Mouse (Mus musculus) spleen, adult 2 months (tissue): ENCODE results near the gene Wdr35.

Experiments used
- CTCF ChIP-seq: fragments of 200-500 bp; IDR thresholded peaks from 2 replicates; pipeline ENCODE4 v1.5.1; 2011; ENCODE audit warnings: mild to moderate bottlenecking, inconsistent platforms; ENCODE audit not compliant: insufficient read depth, insufficient read length, insufficient replicate concordance; ENCODE audit errors: extremely low read depth
- POLR2A ChIP-seq: fragments of 200-500 bp; IDR thresholded peaks from 2 replicates; pipeline ENCODE4 v1.6.1; 2011; ENCODE audit warnings: low read depth, low read length, inconsistent platforms

- TF ChIP-seq CTCF: no peak
- TF ChIP-seq POLR2A: no peak
Observed at GRCm38 (mm10) chr12:9007146-9007545, 33.5 kb downstream of the Wdr35 start.
